Mouse (Mus musculus) thymus, postnatal 36 days (tissue): Measurements from ENCODE around the gene Erg28.

Experiments
- DNase-seq, 2 experiments: peaks; one replicate each; pipeline ENCODE4 v3.0.0; 2022; ENCODE audit warnings: mixed read lengths in 2 of 2

The Erg28 gene

GRCm38 (mm10) chr12:85811676-85812075 is 12.7 kb downstream of the Erg28 start:
- DNase-seq: no peak

- no peak for DNase-seq
Measured at GRCm38 (mm10) chr12:85810959-85811358, 13.4 kb downstream of the Erg28 start.

GRCm38 (mm10) chr12:85809726-85810125 is 14.6 kb downstream of the Erg28 start:
- DNase-seq: no peak

- DNase-seq: no peak
Measured at GRCm38 (mm10) chr12:85800031-85800430, 24.3 kb downstream of the Erg28 start.

GRCm38 (mm10) chr12:85795551-85795950 is 28.8 kb downstream of the Erg28 start:
- no peak for DNase-seq

- DNase-seq: no peak
Measured at GRCm38 (mm10) chr12:85794094-85794493, 30.3 kb downstream of the Erg28 start.

GRCm38 (mm10) chr12:85792821-85793346 is 31.5 kb downstream of the Erg28 start:
- no peak for DNase-seq

GRCm38 (mm10) chr12:85792158-85792557 is 32.2 kb downstream of the Erg28 start:
- no peak for DNase-seq

GRCm38 (mm10) chr12:85784916-85785815 is 39.2 kb downstream of the Erg28 start:
- DNase-seq: no peak

- DNase-seq: no peak
Measured at GRCm38 (mm10) chr12:85781606-85782005, 42.7 kb downstream of the Erg28 start.

GRCm38 (mm10) chr12:85779707-85780106 is 44.6 kb downstream of the Erg28 start:
- DNase-seq: no peak

- no peak for DNase-seq
Measured at GRCm38 (mm10) chr12:85778962-85779361, 45.4 kb downstream of the Erg28 start.

- no peak for DNase-seq
Measured at GRCm38 (mm10) chr12:85771356-85771755, 53.0 kb downstream of the Erg28 start.

- DNase-seq: no peak
Measured at GRCm38 (mm10) chr12:85767750-85768149, 56.6 kb downstream of the Erg28 start.

- DNase-seq: no peak
Measured at GRCm38 (mm10) chr12:85766287-85766686, 58.1 kb downstream of the Erg28 start.
